Mouse (Mus musculus) urinary bladder, postnatal 10 days (tissue): ENCODE data around the gene Pwwp2b.

Source experiments
- DNase-seq: peaks from one replicate; pipeline ENCODE4 v3.0.0; 2022; ENCODE audit warnings: low spot score

The Pwwp2b gene

DNA sequence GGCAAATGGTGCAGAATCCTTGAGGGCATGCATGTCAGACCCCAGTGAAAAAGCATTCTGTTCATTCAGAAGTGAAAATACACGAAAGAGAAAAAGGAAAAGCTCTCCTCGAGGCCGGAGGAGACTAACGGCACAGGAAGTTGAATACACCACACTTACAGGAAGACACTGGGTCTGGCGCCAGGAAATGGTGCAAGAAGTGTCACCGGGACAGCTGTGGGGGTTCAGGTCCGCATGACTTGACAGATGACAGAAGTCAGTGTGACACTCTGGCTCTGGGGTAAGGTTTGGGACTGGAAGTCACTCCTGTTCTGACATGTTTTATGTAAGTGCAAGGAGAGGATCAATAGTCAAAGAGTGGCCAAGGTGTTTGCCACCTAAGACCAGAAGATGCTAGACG is 23.6 kb upstream of the Pwwp2b start:
- DNase-seq: no peak

DNA sequence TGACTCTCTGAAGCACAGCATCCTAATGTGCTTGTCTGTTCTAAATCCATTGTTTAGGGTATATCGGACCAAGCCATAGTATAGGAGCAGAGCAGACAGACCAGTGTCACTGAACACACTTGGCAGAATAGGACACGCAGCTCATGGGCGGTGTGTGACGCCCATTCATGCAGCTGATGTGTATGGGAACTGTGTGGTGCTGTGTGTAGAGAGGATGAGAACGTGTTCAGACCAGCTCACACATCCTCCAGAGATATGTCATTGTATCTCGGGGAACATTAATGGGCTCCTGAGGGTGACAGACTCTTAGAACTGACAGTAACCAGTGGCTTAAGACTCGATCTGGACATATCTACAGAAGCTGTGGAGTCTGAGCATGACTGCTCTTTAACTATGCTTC is 21.9 kb upstream of the Pwwp2b start:
- DNase-seq: no peak

DNA sequence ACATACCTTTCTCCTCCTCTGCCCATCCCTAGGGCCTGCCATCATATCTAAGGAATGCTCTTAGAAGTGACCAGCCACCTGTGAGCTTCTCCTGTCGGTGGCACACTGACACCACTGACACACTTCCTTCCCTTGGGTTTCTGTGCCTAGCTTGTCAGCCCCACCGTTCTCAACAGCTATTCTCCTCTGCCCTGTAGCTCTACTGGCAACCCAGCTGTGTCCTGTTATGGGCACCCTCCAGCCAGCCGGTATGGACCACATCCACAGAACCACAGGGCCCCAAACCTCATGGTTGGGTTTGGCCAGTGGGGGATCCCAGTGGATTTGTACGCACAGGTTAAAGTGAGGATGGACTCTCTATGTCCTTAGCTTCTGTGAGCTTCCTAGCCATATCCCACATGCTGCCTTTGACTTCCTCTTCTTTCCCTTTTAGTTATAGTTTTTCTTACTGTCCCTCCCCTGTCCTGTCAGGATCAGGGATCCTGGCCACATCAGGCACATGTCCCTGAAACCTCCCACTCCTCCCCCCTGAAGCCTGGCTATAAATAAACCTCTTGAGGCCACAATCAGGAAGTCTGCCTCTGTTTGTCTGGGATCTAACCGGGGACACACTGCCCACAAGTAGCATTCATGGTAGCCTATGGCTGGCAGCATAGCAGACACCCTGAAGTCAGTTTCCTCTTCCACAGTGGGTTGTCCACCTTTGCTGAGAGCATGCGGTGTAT is 19.7 kb upstream of the Pwwp2b start:
- no peak for DNase-seq

DNA sequence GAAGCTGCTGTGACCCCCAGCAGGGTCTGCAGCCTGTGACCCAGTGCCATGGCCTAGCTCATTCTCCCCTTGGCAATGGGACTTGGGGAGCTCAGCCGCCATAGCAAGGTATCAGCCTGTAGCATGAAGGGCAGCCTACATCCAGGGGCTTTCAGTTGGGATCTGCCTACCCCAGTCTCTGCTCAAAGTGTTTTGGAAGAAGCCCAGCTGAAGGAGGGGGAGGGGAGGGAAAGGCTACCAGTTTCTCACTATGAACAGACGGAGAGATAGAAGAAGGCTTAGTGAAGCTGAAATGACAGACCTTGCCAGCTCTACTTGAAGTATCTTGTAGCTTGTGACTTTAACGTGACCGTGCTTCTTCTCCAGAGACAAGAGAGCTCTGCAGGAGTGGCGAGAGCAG is 18.4 kb upstream of the Pwwp2b start:
- no peak for DNase-seq

DNA sequence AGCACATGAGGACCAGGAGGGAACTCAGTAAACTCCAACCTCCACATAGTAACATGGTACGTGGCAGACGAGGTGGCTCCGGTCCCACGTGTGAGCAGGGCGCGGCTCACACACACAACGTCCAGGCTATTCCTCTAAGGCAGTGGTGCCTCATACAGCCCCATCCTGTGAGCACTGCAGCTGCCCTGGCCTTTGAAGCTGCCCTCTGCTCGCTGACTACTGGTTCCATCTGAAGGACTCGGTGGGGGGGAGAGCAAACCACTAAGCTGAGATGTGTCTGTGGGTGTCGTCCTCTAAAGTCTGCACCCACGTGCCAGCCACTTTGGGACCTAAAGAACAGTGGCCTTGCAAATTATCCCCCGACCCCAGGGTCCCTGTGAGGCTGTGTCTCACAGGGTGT is 18.0 kb upstream of the Pwwp2b start:
- DNase-seq: no peak

DNA sequence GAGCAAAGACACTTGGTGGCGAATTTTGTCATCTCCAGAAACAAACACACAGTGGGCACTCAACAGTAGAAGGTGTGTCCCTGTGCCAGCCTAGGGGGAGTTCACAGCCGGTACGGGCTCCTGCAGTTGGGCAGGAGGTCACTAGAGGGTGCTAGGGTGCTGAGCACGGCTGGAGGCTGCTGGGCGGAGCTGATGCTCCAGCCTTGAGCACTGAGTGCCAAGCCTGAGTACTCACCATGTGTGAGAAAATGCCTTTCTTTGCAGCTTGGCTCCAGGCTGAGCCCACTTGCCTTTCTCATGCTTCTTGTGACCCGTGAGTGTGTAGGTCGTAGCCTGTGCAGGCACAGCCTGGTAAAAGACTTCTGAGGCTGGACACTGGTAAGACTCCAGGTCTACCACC is 14.6 kb upstream of the Pwwp2b start:
- peak; percentile 70 for DNase-seq

DNA sequence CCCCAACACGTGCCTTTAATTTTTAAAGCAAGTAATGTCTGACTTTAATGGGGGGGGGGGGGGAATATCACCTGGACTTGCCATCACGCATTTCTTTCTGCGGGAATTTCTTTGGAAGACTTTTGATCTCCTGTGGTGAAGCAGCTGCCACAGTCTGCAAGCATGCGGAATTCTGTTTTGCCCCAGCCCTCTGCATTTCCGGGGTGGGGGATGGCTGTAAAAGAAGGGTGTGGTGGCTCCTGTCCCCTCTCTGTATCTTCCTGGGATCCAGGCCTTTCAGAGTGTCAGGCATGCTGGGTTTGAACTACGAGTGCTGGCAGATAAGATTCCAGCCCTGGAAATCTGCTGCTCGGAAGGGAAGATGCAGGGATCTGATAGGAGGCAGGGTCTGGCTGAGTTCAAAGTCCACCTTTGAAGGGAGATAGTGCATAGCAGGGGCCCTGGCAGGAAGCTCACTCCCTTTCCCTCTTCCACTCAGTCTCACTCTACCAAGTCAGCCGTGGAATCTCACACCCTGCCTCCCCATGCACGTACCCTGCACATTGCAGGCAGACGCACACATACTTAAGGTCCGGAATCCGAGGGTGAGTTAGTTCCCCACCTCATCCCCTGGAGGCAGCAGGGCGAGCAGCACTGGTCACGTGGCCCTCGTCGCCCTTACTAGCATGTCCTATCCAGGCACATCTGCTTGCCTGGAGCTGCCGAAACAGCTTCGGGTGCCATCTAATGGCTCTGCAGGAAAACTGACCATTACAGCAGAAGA is 13.7 kb upstream of the Pwwp2b start:
- no peak for DNase-seq

DNA sequence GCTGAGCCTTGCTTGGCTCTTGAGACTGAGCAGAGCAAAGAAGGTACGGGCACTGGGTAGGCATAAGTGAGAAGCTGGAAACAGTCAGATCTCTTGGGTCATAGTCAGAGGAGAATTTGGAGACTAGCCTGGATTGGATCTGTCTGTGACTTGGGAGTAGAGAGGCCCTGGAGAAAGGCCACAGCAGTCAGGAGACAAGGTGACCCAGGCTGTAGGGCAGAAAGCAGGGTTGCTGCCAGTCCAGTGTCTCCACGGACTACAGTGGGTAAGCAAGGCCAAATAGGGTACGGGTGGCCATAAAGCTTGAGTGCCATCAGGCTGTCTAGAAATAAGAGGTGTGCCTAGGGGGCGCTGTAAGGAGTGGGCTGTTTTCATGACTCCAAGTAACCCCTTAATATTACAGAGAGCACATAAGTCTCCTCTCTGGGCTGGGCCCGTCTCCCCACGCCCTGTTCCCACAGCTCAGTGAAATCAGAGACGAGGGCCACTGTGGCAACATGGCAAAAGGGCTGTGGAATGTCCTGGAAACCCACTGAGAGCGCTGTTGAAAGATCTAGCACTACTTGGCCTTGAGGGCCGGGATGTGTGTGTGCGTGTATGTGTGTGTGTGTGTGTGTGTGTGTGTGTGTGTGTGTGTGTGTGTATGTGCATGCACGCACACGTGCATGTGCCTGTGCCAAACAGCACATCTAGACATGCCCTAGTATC is 12.5 kb upstream of the Pwwp2b start:
- DNase-seq: no peak

DNA sequence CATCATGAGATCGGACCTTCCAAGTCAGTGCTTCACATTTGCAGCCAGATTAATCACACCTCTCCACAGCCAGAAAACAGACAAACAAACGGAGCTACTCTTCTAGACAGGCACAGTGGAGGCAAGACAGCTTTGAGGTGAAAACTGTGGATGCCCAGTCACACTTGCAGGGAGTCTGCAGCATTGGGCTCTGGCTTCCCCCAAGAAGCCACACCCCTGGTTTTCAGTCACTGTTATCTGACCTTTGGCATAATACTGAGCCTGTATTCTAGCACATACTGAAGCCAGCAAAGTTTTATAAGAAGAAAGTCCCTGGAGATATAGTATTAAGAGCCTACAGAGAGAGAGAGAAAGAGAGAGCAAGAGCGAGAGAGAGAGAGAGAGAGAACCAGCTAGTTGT is 8.8 kb upstream of the Pwwp2b start:
- no peak for DNase-seq

DNA sequence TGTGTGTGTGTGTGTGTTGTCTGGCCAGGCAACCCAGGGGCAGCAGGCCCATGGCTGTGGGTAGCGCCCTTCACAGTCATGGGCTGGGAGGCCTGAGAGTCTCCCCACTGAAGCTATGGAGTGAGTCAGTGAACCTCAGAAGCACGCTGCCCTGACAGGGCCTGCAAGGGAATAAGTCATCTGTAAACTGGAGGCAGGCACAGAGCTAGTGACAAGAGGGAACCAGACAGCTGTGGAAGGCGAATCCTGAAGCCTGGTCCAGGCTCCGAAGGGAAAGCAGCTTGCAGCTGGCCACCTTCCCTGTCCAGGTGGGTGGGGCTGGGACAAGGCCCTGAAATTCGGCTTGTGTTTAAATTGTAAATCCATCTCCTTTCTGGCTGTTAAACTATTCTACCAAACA is 2.2 kb upstream of the Pwwp2b start:
- DNase-seq: no peak

DNA sequence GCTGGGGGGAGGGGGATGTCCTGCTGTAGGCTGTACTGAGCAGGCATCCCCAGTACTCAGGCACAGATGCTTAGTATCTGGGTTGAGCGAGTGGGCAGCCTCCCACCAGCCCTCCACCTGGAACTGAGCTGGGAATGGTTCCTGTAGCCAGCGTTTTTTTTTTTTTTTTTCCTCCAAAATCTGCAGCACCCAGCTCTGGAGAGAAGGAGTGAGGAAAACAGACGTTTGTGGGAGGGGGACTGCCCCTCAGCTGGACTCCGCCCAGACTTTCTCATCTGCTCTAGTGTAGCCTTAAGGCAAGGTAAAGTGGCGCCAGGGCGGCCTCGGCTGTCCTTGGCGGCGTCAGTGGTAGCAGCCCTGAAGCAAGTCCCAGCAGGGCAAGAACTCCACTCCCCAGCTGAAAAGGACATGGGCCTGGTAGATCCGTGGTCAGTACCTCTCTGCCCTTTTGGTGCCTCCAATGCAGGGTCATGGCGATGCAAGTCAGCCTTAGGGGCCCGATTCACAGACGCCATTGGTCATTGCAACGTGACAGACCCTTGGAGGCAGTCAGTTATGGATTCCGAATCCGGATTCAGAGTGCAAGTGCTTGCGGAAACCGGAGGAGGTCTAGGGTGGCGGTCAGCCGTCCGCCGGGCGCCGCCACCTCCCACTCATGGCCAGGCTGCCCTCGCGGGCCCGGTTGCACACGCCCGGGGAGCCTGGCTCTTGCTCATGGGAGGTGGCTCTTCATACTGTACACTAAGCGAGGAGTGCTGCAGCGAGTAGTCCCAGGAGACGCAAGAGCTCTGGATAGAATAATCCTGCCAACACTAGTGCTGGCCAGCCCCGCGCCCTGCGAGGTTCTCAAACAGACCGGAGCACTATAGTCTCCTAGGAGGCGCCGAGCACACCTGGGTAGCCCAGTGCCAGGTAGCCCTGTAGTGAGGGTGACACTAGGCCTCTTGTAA is 1.1 kb upstream of the Pwwp2b start:
- DNase-seq: no peak

DNA sequence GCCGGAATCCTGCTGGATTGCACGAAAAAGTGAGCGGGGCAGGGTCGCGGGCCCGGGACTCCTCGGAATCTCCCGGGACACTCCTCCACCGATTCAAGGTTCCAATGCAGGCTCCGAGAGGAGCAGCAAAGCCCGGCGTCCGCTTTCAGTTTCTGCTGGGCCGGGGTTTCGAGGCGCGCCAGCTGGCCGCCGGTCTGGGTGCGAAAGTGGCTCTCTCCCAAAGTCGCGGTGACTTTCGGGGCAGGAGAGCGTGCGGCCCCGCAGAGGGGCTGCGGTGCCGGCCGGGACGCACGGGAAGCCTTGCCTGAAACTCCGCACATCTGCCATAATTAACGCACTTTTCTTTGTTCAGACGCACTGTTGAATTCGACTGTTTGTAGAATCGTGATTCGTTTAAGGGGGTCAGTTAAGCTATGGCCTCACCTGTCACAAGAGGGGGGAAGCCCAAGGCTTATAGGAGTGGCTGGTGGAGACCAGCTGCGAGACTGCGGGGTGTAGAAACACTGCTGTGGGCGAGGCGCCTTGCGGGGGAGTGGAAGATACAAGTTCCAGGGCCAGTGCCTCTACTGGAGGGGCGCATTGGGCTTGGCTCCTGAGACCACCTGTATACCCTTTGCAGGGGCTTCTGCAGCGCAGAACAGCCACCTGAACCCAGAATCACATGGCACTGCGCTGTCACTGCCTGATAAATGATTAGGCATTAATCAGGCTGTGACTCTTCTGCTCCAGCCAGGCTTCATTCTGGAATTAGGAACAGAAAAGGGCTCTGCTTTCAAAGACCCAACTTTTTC is 528 bp downstream of the Pwwp2b start:
- DNase-seq: no peak

DNA sequence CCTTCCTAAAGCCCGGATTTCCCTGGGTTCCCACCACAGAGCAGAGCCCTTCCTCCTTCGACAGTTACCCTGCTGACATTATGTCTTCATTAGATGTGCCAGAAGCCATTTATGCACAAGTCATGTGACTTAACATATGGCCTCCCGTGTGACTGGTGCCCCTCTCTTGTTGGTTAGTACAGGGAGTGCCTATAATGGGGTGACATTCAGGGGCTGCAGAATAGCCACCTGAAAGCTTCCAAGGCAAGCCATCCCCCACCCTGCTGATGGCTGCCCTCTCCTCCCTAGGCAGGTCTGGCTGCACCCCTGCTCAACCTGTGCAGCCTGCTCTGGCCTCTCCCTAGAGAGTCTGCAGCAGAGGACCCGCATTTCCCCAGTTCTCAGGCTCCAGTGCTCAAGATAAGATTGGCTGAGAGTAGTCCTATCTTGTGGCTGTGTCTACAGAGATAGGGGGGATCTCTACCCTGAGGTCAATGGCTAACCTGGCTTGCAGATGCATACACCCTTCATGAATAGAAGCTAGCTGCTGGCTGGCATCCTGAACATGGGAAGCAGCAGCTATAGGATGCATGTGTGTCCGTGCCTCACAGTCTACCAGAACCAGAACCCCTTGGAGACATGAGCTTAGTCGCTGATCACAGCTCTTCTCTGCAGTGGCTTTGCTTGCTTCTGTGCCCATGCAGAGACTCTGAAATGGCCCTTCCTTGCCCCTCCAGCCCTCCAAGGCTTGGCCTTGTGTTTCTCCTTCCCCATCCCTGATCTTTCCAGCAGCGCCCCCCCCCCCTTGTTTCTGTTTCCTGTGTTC is 1.3 kb downstream of the Pwwp2b start:
- no peak for DNase-seq

DNA sequence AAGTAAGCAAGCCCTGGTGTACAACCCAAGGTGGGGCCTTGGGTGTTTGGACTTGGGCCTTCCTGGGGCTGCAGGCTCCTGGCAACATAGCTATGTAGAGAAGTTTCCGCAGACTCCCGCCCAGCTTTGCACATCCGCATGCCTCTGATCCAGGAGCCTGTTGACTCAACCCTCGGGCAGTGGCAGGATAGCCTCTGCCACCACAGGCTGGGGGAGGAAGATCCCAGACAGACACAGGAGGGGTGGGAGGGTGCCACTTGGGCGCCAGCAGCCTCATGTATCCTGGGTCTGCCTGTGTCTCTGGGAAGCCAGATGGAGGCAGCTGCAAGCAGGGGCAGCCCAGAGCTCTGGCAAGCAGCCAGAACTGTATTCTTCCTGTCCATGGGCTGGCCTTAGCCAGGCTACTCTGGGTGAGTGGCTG is 3.6 kb downstream of the Pwwp2b start:
- no peak for DNase-seq

DNA sequence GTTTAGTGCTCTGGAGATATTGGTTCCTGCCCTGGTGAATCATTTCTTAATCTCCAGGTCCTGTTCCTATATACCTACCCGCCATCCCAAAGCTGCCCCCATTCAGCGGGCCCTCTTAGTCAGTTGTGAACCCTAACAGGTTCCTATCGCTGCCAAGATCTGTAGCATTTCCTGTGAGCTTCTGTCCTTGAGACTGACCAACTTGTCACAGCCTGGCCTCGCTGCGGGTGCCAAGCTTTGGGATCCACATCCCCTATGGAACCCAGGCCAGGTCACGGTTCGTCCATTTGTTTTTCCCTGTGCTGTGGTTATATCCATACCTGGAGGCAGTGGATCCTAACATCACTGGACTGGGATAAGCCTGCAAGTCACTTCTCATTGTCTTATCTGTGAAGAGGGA is 4.3 kb downstream of the Pwwp2b start:
- no peak for DNase-seq

DNA sequence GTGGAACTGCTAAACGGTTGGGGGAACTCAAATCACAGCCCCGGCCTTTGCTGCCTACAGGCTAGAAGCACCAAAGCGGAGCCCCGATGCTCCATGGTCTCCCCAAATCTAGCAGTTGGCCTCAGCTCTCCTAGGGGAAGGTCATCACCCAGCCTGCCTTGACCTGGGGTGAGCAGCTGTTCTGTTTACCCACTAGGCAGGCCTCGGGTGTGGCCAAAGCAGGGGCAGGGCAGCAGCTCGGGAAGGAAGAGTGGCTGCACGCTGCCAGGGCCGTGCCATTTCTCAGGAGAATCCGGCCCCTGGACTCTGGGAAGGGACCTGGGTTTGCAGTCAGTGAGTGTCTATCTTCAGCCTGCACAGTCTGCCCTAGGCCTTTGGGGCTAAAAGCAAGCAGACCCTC is 4.7 kb downstream of the Pwwp2b start:
- no peak for DNase-seq

DNA sequence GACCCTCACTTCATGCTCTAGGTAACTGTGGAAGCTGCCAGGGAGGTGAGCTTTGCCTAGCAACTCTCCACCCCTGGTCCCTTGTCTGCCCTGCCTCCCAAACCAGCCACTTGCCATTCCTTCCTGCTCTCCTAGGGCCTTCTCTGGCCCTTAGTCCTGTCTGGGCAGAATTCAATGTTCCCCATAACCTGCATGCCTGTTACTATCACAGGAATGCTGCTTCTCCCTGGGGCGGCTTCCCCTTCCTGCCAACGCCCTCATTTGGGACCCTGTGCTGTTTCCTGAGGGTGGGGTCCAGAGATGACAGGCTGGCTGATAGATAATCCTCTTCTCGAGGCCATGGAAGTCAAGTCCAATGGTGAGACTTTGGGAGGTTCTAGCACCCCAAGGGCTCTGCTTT is 5.2 kb downstream of the Pwwp2b start:
- DNase-seq: no peak

DNA sequence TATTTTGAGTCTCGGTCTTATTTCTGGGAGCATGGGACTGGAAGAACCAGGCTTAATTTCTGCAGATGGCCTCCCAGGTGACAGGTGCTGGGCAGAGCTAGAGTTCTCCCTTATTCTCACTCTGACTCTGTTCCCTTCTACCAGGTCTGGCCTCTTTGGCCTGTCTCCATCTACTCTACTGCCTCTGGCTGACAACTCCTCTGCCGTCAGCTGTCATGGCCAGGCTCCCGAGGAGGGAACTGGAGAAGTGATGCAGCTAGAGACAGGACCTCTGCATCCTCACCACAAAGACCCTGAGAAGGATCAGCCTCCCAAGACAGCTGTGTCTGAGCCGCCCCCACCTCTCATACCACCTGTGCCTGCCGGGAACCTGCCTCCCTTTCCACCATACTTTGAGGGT is 6.3 kb downstream of the Pwwp2b start:
- DNase-seq: no peak

DNA sequence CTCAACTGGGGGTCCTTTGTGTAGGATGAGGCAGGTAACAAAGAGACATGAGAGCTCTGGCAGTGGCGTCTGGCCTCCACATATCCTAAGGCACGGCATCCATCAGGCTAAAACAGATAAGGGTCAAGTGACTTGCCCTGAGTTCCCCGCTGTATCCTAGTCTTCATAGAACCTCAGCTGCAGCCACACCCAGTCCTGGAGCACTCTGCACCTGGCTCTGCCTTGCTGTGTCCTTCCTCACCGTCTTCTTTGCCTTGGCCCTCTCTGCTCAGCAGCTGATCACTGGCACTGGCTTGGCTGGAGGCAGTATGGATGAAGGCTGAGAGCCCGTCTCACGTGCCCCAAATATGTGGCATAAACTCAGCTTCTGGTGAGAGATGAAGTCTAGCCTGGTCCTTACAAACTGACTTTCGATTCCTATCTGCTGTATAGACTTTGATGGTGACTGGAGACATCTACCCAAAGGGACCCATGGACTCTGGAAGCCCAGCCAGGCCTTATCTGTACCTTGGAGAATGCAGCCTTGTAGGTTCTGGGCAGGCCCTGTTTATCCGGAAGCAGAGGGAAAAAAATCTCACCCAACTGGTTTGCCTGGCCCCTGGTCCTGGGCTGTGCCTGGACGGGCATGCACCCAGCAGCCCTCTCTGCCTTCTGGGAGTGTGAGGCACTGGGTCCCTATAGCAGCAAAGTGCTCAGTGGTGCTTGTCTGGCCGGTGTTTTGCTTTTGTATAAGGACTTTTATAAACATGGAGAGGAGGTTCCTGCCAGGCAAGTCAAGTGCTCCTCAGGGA is 9.7 kb downstream of the Pwwp2b start:
- DNase-seq: no peak

DNA sequence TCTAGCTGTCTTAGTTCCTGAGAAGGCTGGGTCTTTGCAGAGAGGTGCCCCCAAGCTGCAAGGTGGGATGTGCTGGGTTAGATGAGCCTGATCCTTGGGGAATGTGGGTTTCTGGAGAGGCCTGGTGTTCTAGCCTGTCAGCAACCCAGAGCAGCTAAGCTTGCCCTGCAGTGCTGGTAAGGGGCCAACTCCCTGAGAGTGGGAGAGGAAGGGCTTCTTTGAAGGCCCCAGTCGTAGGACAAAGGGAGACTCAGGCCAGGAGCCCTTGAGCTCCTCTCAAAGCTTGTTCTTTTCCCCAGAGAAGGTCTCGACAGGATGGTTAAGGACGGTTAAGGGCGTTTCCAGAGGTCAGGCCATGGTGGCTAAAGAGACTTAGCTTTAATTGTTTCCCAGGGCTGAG is 16.1 kb downstream of the Pwwp2b start:
- no peak for DNase-seq
